Mouse (Mus musculus): ENCODE results near the gene Chgb.

The Chgb gene

DNA sequence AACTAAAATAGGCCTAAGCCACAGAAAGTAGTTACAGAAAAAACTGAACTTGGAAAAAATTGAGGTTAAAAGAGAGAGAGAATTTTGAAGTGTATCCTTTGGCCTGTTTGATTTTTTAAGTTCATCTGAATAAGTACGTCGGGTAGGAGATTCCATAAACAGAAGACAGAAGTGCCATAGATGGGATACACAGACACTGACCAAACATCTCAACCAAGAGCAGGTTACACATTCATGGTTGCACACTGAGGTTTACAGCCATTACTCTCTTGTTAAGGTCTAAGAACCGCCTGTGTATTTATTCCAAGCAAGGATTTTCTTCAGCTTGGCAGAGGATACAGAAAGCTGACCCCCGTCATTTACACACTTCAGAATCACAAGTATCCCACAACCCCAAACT is at the start of gene Chgb:
TSS of gene Chgb (plus strand) at position 301 of the 400 bp plus-strand sequence.
- no peak for DNase-seq (ENCODE audit: low read depth, low spot score)

DNA sequence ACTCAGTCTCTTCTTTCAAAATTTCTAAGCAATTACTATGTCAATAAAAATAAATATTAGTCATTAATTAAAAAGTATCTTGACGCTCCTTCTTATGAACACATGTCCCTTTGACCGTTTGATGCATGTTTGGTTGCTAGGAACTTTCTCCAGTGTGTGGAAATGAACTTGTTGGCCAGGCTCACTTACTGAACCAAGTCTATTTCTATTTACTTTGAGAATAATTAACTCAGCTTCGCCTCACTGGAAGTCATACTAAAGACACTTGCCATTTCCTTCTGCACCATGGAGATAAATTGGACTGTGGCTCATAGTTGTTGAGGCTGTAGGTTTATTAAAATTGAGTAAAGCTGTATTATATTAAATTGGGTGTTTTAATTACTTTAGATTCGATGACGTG is 48.1 kb upstream of the Chgb start:
- DNase-seq (ENCODE audit: low read depth, low spot score): no peak

DNA sequence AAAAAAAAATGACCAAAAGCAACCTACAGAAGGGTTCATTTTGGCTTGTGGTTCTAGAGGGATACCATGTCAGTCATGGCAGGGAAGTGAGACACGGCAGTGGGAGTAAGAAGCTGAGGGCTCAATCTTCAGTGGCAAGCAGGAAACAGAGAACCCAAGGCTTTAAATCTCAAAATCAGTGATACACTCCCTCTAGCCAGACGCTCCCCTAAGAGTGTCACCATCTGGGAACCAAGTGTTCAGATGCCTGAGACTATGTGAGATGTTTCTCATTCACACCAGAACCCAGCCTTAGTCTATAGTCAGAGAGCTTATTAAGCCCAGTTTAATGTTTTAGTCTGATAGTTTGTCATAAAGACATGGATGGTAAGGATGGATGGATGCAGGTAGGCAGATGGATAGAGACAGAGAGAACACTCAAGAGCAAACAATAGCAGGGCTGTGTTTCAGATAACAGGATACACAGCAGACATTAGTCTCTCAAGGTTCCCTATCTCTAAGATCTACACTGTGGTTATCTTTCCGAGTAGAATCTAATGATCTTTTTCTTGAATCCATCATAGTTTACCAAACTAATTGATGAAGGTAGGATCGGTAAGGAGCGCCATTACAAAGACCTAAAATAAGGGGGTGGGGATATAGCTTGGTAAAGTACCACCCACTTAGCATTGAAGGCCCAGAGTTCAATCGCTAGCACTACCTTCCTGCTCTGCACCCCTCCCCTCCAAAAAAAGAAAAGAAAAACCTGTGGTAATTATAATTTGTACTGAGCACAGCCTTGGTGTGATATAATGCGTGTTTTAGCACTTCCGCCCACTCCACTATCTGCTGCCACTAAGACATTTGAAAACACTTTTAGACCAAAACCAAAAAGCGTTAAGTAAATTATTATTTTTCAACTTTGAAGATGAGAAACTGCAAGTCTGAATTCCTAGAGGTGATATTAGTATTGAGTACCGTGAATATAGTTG is 47.2 kb upstream of the Chgb start:
- no peak for DNase-seq (ENCODE audit: low read depth, low spot score)

DNA sequence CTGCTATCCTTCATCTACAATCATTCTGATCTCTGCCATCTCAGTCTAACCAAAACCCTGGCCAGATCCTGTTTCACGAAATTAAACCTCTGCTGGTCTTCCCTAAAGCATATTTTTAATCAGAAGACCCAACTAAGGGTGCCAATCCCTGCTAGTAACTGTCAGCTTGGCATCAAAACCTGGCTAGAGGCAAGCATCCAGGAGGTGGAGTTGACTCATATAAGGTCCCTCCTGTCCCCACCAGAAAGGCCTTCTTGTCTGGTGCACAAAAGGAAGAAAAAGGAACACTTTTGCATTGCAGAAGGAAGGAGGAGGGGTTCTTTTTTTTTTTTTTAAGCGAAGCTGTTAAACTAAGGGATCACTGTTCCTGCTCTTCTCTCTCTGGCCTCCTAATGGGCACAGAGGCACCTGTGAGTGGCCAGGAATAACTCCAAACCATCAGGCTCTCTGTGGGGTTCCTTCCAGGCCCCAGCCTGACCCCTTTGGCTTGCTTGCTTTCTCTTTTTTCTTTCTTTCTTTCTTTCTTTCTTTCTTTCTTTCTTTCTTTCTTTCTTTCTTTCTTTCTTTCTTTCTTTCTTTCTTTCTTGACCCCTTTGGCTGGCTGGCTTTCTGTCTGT is 42.2 kb upstream of the Chgb start:
- no peak for DNase-seq (ENCODE audit: low read depth, low spot score)

DNA sequence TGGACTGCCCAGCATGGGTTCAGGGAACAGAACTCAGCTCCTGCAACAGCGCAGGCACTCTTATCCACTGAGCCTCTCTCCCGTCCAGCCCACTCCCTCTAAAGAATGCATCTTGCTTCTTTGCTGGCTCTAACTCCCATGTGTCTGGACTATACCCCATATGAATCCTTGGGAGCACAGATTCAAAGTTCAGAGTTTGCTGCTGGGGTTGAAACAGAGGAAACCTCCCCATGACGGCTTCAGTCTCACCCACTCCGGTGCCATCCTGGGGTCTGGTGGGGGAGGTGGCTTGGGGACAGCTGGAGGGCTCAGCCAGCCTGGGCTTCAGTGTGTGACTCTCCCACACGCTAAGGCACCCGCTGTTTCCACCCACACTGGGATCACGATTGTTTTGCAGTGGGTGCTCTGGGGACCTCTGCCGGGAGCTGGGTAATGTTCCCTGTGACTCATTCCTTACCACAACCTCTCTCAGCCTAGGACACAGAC is 39.2 kb upstream of the Chgb start:
- no peak for DNase-seq (ENCODE audit: low read depth, low spot score)

DNA sequence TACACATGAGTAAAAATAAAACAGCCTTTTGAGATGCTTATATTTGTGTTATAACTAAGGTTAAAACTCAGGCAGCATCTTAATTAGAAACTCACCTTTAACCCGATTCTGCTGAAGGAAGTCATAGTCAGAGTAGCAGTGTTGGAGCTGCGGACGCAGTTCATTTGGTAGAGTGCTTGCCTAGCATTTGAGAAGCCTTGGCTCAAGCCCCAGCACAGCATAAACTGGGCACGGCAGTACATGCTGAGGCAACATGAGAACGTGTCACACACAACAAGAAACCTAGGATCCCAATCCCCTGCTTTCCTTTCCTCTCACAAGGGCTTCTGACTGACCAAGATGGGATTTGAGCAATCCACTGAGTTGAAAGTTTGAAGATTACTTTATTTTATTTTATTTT is 36.2 kb upstream of the Chgb start:
- no peak for DNase-seq (ENCODE audit: low read depth, low spot score)

DNA sequence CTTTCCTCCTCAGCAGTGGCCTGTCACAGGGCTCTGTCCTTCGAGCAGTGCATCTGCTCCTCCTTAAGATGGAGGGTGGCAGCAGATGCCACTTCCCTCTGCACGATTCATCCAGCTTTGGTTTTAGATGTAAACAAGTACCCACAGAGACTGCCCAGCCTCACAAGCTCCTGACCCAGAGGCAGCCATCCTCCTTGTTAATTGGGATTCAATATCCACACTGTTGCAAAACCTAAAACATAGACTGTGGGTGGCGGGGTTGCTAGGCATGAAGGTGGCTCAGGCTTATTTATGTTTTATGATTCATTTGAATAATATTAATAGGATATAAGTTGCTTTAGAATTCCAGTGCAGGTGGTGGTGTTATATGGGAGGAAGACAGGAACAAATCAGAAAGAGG is 35.0 kb upstream of the Chgb start:
- no peak for DNase-seq (ENCODE audit: low read depth, low spot score)

- DNase-seq (ENCODE audit: low read depth, low spot score): no peak
Measured at GRCm38 (mm10) chr2:132750726-132751125, 30.4 kb upstream of the Chgb start.

GRCm38 (mm10) chr2:132751141-132752066 is 29.7 kb upstream of the Chgb start:
- no peak for DNase-seq (ENCODE audit: low read depth, low spot score)

DNA sequence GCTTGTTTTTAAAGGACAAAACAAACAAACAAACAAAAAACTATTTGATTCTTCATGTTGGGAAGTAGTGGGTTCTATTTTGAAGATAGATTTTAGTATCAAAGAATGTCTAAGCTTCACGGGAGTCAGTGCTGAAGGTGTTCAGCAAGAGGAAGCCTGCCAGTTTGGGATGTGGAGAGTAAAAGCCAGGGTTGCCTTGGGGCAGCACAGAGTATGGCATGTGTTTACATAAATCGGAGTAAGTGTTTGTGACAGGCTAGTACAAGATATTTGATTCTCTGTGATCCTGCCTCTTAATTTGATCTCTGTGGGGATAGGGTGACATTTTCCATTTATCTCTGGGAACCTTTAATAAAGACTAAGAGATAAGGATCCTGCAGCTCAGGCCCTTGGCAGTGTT is 28.7 kb upstream of the Chgb start:
- DNase-seq (ENCODE audit: low read depth, low spot score): no peak

- DNase-seq (ENCODE audit: low read depth, low spot score): no peak
Measured at GRCm38 (mm10) chr2:132753137-132753536, 27.9 kb upstream of the Chgb start.

DNA sequence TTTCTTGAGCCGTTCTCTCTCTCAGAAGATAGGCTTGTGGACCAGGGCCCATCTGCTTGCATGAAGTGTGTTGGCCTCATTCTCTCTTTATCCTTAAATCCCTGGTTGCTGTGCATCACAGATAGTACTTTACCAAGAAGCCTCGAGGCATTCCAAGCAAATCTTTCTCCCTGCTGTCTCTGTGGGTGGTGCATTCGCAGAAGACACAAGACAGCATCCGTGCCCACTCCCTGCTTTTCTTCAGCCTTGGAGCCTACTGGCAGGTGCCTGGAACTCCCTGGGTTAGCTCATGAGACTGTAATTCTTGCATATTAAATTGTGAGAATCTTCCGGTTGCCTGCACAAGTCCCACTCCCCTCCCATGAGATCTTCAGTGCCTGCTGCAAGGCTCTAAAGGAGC is 23.2 kb upstream of the Chgb start:
- no peak for DNase-seq (ENCODE audit: low read depth, low spot score)

DNA sequence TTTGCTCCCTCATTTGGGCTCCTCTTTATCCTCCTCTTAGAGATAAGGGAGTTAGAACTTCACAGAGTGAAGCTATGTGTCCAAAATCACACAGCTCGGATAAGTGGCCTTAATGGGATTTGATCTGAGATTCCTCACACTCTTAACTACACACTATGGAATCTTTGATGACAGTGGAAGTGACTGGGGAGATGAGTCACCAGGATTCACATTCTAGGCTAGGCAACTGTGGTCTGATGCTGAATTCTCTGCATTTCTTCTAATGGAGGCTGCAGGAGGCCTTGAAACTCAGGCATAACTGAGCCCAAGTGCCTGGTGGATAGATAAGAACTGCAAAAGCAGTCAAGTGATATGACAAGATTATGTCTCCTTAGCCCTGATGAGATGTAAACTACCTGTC is 10.3 kb upstream of the Chgb start:
- DNase-seq (ENCODE audit: low read depth, low spot score): no peak

DNA sequence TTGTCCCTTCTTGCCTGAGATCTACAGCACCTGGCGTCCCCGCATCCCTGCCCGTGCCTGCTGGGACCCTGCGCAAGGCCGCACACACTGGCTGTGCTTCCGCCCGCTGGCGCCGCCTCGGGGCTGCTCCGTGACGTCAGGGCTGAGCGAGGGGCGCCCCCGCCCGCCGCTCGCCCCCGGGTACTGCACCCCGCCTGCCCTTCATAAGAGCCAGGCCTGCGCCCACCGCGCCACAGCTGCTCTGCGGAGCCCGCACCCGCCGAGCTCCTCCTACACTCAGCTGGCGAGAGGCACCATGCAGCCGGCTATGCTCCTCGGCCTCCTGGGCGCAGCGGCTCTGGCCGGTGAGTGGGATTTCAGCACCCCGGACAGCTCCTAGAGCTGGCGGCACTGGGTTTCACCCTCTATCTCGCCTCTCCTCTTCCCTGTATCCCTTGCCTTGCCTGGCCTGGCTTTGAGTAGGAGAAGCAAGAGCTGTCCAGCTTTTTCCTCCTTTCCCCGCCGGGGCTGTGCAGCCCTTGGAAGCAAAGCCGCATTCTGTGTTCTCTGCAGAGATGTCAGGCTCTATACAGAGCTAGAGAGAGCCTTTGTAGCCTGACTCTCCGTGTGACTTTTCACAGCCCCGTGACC is 476 bp downstream of the Chgb start:
- no peak for DNase-seq (ENCODE audit: low read depth, low spot score)

DNA sequence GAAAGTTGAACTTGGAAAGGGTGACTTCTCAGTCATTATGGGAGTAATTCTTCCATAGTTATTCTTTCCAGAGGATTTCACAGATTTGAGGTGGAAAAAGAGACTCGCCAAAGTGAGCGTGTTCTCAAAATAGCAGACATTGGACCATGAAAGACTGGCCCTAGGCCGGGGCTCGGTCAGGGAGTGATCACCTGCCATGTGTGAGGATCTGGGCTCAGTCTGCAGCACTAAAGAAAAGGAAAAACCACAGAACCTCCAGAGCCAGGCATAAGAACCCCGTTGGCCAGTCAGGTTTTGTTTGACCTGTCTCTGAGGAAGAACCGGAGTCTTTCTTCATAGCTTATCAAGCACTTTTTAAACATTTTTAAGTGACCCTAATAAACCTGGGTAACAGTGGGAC is 3.0 kb downstream of the Chgb start:
- no peak for DNase-seq (ENCODE audit: low read depth, low spot score)

GRCm38 (mm10) chr2:132793441-132794203 is 12.5 kb downstream of the Chgb start:
- no peak for DNase-seq (ENCODE audit: low read depth, low spot score)

DNA sequence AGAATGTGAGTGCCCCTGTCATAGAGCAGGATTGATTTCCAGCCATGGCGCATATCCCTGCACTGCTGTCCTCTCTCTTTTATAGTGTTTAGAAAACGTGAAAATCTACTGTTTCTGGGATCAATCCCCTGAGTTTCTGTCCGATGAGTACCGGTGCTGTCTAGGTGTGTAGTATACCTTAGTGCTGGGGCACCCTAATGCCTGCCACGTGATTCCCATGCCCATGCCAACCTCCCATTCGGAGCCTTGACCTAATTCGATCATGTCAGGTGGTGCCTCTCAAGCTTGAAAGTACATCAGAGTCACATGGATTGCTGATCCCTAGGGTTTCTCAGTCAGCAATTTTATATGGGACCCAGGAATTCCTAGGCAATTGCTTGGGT is 13.1 kb downstream of the Chgb start:
- DNase-seq (ENCODE audit: low read depth, low spot score): no peak

DNA sequence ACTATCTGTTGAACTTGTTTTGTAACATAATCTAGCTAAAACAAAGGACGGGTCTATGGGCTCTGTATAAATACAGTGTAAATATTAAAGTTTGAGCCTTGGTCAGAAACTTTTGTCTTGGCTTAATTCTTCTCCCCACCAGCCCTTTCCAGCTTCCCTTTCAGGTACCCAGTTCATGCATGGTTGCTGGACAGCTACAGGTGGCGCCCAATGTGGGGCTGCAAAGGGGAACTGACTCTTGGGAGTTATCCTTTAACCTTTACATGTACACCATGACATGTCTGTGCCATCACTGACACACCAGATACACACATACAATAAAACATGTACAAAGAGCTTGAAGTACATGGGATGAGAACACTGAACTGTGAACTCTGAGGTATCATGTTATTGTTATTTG is 21.9 kb downstream of the Chgb start:
- DNase-seq (ENCODE audit: low read depth, low spot score): no peak

DNA sequence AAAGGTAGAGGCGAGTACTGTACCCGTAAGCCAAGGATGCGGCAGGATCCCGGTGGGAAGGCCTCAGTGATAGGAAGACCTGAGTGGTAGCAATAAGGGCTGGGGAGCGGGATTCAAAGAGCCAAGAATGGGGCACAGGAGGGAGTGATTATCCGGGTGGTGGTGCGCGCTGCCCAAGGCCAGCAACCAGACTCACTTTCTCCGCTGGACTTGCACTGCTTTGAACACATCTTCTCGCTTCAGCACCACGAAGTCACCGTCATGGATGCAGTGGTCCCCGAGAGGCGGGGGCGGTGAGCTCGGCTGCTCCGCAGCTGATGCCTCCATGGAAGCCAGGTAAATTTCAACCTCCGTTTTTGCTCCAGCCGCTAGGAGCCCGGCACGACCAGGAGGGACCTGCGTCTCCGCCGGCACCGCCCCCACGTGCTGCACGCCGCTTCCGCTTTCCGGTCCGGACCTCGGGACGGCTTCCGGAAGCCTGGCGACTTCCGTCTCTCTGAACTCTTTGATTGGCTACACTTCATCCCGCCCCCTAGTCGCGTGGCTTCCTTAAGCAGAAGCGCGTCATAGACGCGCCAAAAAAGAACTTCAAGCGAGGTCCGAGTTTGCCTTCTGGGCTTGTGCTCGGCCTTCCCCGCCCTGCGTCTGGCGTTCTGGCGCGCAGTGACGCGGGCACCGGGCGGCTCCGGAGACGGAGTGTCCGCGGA is 34.7 kb downstream of the Chgb start, which contains the start of the genes Trmt6 and Mcm8:
TSS of gene Trmt6 (minus strand) at position 448 of the 707 bp plus-strand sequence.
TSS of gene Mcm8 (plus strand) at position 534 of the 707 bp plus-strand sequence.
- DNase-seq (ENCODE audit: low read depth, low spot score): peak; percentile 97

GRCm38 (mm10) chr2:132841071-132841470 is 60.0 kb downstream of the Chgb start:
- no peak for DNase-seq (ENCODE audit: low read depth, low spot score)

All from c-Kit-negative CD71-positive TER-119-positive erythroid progenitor cells, embryonic 14.5 days (primary cell).